Mouse (Mus musculus): ENCODE measurements at regions not wholly inside any gene's neighbourhood (a gene's known extent, or its start where the extent isn't known, plus 50 kb on each side); places are given as distances from the start of the nearest gene placed in this dataset.

- Histone ChIP-seq H3K27me3 (replicated peaks; ENCODE audit: control insufficient read depth, insufficient read depth, low read length) (no peaks in the 10 kb centered on the region), H3K36me3 (ENCODE audit: control insufficient read depth, insufficient read depth, low read length) (no peaks in the 10 kb centered on the region), H3K4me3 (ENCODE audit: insufficient read depth, low read depth, low read length) (no peak overlapping the region), H3K27ac (ENCODE audit: insufficient read depth, low read depth, low read length) (no peak overlapping the region), H3K4me1 (ENCODE audit: control insufficient read depth, insufficient read depth, low read length) (no peaks in the 10 kb centered on the region)
- DNase-seq = no peak
- TF ChIP-seq CTCF (conservative IDR thresholded peaks at IDR 0.05; ENCODE audit: insufficient read depth, insufficient read length, low read depth, low read length) = no peak
- TF ChIP-seq POLR2A (IDR thresholded peaks at IDR 0.05; ENCODE audit: low read depth, low read length) = no peak
- 46% methylated on average over 6 of the region's 6 CpGs for WGBS
These were observed 136.9 kb downstream of the Cd55b start for GRCm38 (mm10) chr1:130285882-130286281.

GRCm38 (mm10) chr1:130282153-130282552 is 140.7 kb downstream of the Cd55b start:
- H3K27me3 ChIP-seq (replicated peaks; ENCODE audit: control insufficient read depth, insufficient read depth, low read length) = no peaks in the 10 kb centered on the region
- no peak overlapping the region for H3K27ac ChIP-seq (ENCODE audit: insufficient read depth, low read depth, low read length)
- no peak overlapping the region for H3K4me3 ChIP-seq (ENCODE audit: insufficient read depth, low read depth, low read length)
- TF ChIP-seq POLR2A (IDR thresholded peaks at IDR 0.05; ENCODE audit: low read depth, low read length) (no peak), CTCF (conservative IDR thresholded peaks at IDR 0.05; ENCODE audit: insufficient read depth, insufficient read length, low read depth, low read length) (no peak)
- DNase-seq = no peak
- WGBS = 72% methylated on average over 3 of the region's 3 CpGs
- H3K4me1 ChIP-seq (ENCODE audit: control insufficient read depth, insufficient read depth, low read length) = no peaks in the 10 kb centered on the region
- no peaks in the 10 kb centered on the region for H3K36me3 ChIP-seq (ENCODE audit: control insufficient read depth, insufficient read depth, low read length)

- TF ChIP-seq CTCF (conservative IDR thresholded peaks at IDR 0.05; ENCODE audit: insufficient read depth, insufficient read length, low read depth, low read length) = no peak
- no peak for TF ChIP-seq POLR2A (IDR thresholded peaks at IDR 0.05; ENCODE audit: low read depth, low read length)
- Histone ChIP-seq H3K27ac (ENCODE audit: insufficient read depth, low read depth, low read length) (no peak overlapping the region), H3K36me3 (ENCODE audit: control insufficient read depth, insufficient read depth, low read length) (no peaks in the 10 kb centered on the region), H3K27me3 (replicated peaks; ENCODE audit: control insufficient read depth, insufficient read depth, low read length) (no peaks in the 10 kb centered on the region), H3K4me3 (ENCODE audit: insufficient read depth, low read depth, low read length) (no peak overlapping the region), H3K4me1 (ENCODE audit: control insufficient read depth, insufficient read depth, low read length) (no peaks in the 10 kb centered on the region)
- peak; percentile 8 for DNase-seq
These were observed 143.6 kb downstream of the Cd55b start for GRCm38 (mm10) chr1:130279180-130279579.

GRCm38 (mm10) chr1:130278000-130278536 is 144.7 kb downstream of the Cd55b start:
- Histone ChIP-seq H3K4me3 (ENCODE audit: insufficient read depth, low read depth, low read length) (no peak overlapping the region), H3K27ac (ENCODE audit: insufficient read depth, low read depth, low read length) (no peak overlapping the region), H3K36me3 (ENCODE audit: control insufficient read depth, insufficient read depth, low read length) (no peaks in the 10 kb centered on the region), H3K27me3 (replicated peaks; ENCODE audit: control insufficient read depth, insufficient read depth, low read length) (no peaks in the 10 kb centered on the region), H3K4me1 (ENCODE audit: control insufficient read depth, insufficient read depth, low read length) (no peaks in the 10 kb centered on the region)
- no peak for TF ChIP-seq CTCF (conservative IDR thresholded peaks at IDR 0.05; ENCODE audit: insufficient read depth, insufficient read length, low read depth, low read length)
- no peak for DNase-seq

GRCm38 (mm10) chr1:130276885-130277284 is 145.9 kb downstream of the Cd55b start:
- no peaks in the 10 kb centered on the region for H3K27me3 ChIP-seq (replicated peaks; ENCODE audit: control insufficient read depth, insufficient read depth, low read length)
- DNase-seq = no peak
- WGBS = 63% methylated on average over 3 of the region's 3 CpGs
- no peak overlapping the region for H3K27ac ChIP-seq (ENCODE audit: insufficient read depth, low read depth, low read length)
- no peaks in the 10 kb centered on the region for H3K4me1 ChIP-seq (ENCODE audit: control insufficient read depth, insufficient read depth, low read length)
- no peaks in the 10 kb centered on the region for H3K36me3 ChIP-seq (ENCODE audit: control insufficient read depth, insufficient read depth, low read length)
- TF ChIP-seq CTCF (conservative IDR thresholded peaks at IDR 0.05; ENCODE audit: insufficient read depth, insufficient read length, low read depth, low read length) = no peak
- no peak overlapping the region for H3K4me3 ChIP-seq (ENCODE audit: insufficient read depth, low read depth, low read length)

GRCm38 (mm10) chr1:130276005-130276404 is 146.8 kb downstream of the Cd55b start:
- Histone ChIP-seq H3K4me3 (ENCODE audit: insufficient read depth, low read depth, low read length) (no peak overlapping the region), H3K27ac (ENCODE audit: insufficient read depth, low read depth, low read length) (no peak overlapping the region), H3K36me3 (ENCODE audit: control insufficient read depth, insufficient read depth, low read length) (no peaks in the 10 kb centered on the region), H3K4me1 (ENCODE audit: control insufficient read depth, insufficient read depth, low read length) (no peaks in the 10 kb centered on the region), H3K27me3 (replicated peaks; ENCODE audit: control insufficient read depth, insufficient read depth, low read length) (no peaks in the 10 kb centered on the region)
- DNase-seq = no peak
- WGBS = 77% methylated on average over 2 of the region's 2 CpGs
- no peak for TF ChIP-seq POLR2A (IDR thresholded peaks at IDR 0.05; ENCODE audit: low read depth, low read length)
- TF ChIP-seq CTCF (conservative IDR thresholded peaks at IDR 0.05; ENCODE audit: insufficient read depth, insufficient read length, low read depth, low read length) = no peak

GRCm38 (mm10) chr1:130274470-130274869 is 148.3 kb downstream of the Cd55b start:
- Histone ChIP-seq H3K27me3 (replicated peaks; ENCODE audit: control insufficient read depth, insufficient read depth, low read length) (no peaks in the 10 kb centered on the region), H3K4me3 (ENCODE audit: insufficient read depth, low read depth, low read length) (no peak overlapping the region), H3K36me3 (ENCODE audit: control insufficient read depth, insufficient read depth, low read length) (no peaks in the 10 kb centered on the region), H3K27ac (ENCODE audit: insufficient read depth, low read depth, low read length) (no peak overlapping the region), H3K4me1 (ENCODE audit: control insufficient read depth, insufficient read depth, low read length) (no peaks in the 10 kb centered on the region)
- DNase-seq = peak; percentile 7
- WGBS = 19% methylated on average over 4 of the region's 4 CpGs
- TF ChIP-seq CTCF (conservative IDR thresholded peaks at IDR 0.05; ENCODE audit: insufficient read depth, insufficient read length, low read depth, low read length) (no peak), POLR2A (IDR thresholded peaks at IDR 0.05; ENCODE audit: low read depth, low read length) (no peak)

- DNase-seq = no peak
- no peak for TF ChIP-seq POLR2A (IDR thresholded peaks at IDR 0.05; ENCODE audit: low read depth, low read length)
- no peak for TF ChIP-seq CTCF (conservative IDR thresholded peaks at IDR 0.05; ENCODE audit: insufficient read depth, insufficient read length, low read depth, low read length)
- no peak overlapping the region for H3K4me3 ChIP-seq (ENCODE audit: insufficient read depth, low read depth, low read length)
These were observed 152.4 kb downstream of the Cd55b start for GRCm38 (mm10) chr1:130270457-130270856.

More at GRCm38 (mm10) chr1:130270457-130270856, 152.4 kb downstream of the Cd55b start:
- H3K27me3 ChIP-seq (replicated peaks; ENCODE audit: control insufficient read depth, insufficient read depth, low read length) = no peaks in the 10 kb centered on the region
- H3K36me3 ChIP-seq (ENCODE audit: control insufficient read depth, insufficient read depth, low read length) = no peaks in the 10 kb centered on the region
- H3K4me1 ChIP-seq (ENCODE audit: control insufficient read depth, insufficient read depth, low read length) = no peaks in the 10 kb centered on the region
- 85% methylated on average over 2 of the region's 2 CpGs for WGBS
- no peak overlapping the region for H3K27ac ChIP-seq (ENCODE audit: insufficient read depth, low read depth, low read length)

Data from kidney, adult 2 months (tissue).